Mouse (Mus musculus): Measurements from ENCODE around the gene Nme7.

DNA sequence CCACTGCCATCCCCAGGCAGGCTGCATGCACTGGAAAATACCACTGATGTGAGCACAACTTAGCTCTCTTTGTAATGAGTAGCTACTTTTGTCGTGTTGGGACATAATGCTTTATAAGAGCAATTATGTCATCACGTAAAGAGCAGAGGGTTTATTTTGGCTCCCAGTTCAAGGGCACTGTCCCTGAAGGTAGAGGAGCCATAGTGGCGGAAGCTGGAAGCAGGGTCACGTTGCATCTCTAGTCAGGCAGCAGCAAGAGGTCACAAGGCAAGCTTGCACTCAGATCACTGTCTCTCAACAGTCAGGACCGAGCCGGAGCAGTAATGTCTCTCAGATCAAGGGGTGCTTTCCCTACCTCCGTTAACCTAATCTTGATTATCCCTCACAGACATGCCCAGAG lies 123.9 kb downstream of the Nme7 start:
- TF ChIP-seq CTCF (IDR thresholded peaks at IDR 0.05; ENCODE audit: low read depth) = no peak
- TF ChIP-seq EP300 (optimal IDR thresholded peaks at IDR 0.05) = no peak
